ENCODE assay signal across 12 mouse cellular contexts in the genomic region with DNA sequence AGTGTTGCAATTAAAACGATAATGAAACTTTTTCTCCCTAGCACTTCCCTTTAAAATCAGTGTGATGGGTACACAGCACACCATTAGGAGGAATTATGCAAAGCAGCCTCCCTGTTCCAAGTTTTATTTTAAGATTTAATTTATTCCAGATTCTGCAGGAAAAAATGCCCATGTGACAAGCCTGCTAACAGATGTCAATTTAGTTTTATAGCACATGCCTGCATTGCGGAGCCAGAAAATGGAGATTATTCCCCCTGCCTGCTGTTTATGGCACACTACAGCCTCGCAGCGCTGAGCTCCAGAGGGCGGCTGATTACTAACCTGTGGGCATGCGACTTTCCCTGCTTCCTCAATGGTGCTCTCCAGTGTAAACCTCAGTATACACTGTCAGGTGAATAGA.
DNase-seq lines count a peak whose midpoint lies in the region; ATAC-seq and TF ChIP-seq lines count a peak whose summit lies in the region.
"Had no signal": no experiment of that assay in that cellular context is flagged by ENCODE, and none has a peak within 500 bp of the region (broad histone marks: within the 10 kb centered on the region; RNA-seq: fewer than 3 reads in every experiment).

No protein-coding gene starts in this region.

- no peak; the same call in 1 of the 2 replicates for TF ChIP-seq CTCF in forebrain, postnatal 0 days (IDR thresholded peaks at IDR 0.05; ENCODE audit: low read depth)

- H3K4me3 ChIP-seq in forebrain, postnatal 0 days (ENCODE audit: low read depth, low read length): no peak overlapping the region
- H3K4me3 ChIP-seq: embryonic facial prominence, embryonic 15.5 days; heart, adult 2 months had no signal

- ATAC-seq in forebrain, postnatal 0 days: peak; percentile 92
- ATAC-seq: lung, postnatal 0 days had no signal

- H3K9ac ChIP-seq in forebrain, postnatal 0 days: no peak overlapping the region
- H3K9ac ChIP-seq: embryonic facial prominence, embryonic 15.5 days had no signal

- WGBS in forebrain, postnatal 0 days: 35% methylated on average over 6 of the region's 6 CpGs

- H3K27ac ChIP-seq in forebrain, postnatal 0 days (ENCODE audit: low read depth, low read length): peak overlapping the region; percentile 64; the same call in 1 of the 2 replicates
- H3K27ac ChIP-seq: embryonic facial prominence, embryonic 15.5 days; heart, adult 2 months had no signal

- no peaks in the 10 kb centered on the region for H3K9me3 ChIP-seq in forebrain, postnatal 0 days (ENCODE audit: low read length)
- H3K9me3 ChIP-seq: embryonic facial prominence, embryonic 15.5 days had no signal

- H3K36me3 ChIP-seq in forebrain, postnatal 0 days (ENCODE audit: insufficient read depth): no peaks in the 10 kb centered on the region
- H3K36me3 ChIP-seq: embryonic facial prominence, embryonic 15.5 days had no signal

- peak; percentile 53 for DNase-seq in left cerebral cortex, adult 11 months (ENCODE audit: low spot score)
- no peak for DNase-seq in left cerebral cortex, postnatal 4 days
- DNase-seq in forebrain, postnatal 0 days: peak; percentile 79
- peak; percentile 51 to 89 for DNase-seq in left cerebral cortex, postnatal 25 days (ENCODE audit: low spot score in 2 of 2)
- peak; percentile 36 to 63 for DNase-seq in right cerebral cortex, postnatal 36 days (ENCODE audit: low spot score in 2 of 2)
- DNase-seq in lung, adult 18-20 months: no peak
- no peak for DNase-seq in embryo, embryonic 10 days (ENCODE audit: low spot score)
- DNase-seq: heart, adult 2 months; spleen, adult 18-20 months; thymus, postnatal 36 days had no signal

- H3K4me2 ChIP-seq in forebrain, postnatal 0 days (ENCODE audit: low read depth): no peak overlapping the region
- H3K4me2 ChIP-seq: embryonic facial prominence, embryonic 15.5 days had no signal

- intact Hi-C loops in left cerebral cortex, postnatal 4 days (cut with DNase I): no loop called here
- intact Hi-C loops in left cerebral cortex, postnatal 25 days (cut with DNase I): loop anchor here (1.0 to 5.0 kb wide), 4 partner anchors 80 to 124 kb away; a partner anchor contains a TSS

- no peaks in the 10 kb centered on the region for H3K27me3 ChIP-seq in forebrain, postnatal 0 days (ENCODE audit: insufficient read depth, low read length)
- H3K27me3 ChIP-seq: embryonic facial prominence, embryonic 15.5 days had no signal

- H3K4me1 ChIP-seq in forebrain, postnatal 0 days (ENCODE audit: insufficient read depth): peaks cover 7% of the 10 kb centered on the region; the same call in 1 of the 2 replicates

Comparison
In these comparisons a context has a peak if more than half of its experiments do, and no peak if none do; other contexts are left out.
1. DNase-seq: peak in left cerebral cortex, adult 11 months (single experiment), forebrain, postnatal 0 days (single experiment), left cerebral cortex, postnatal 25 days (2 of 2) and right cerebral cortex, postnatal 36 days (2 of 2); none in left cerebral cortex, postnatal 4 days (single experiment), lung, adult 18-20 months (0 of 2) and embryo, embryonic 10 days (single experiment).